Mouse (Mus musculus) lung, embryonic 16.5 days (tissue): ENCODE results near the gene Cuedc1. TPM values are rescaled to one million over a fixed set of nuclear protein-coding genes. Genes with fewer than 3 reads are reported as not detected.
"Not testable (repeated sequence)": the region's sequence is repeated elsewhere in the genome, so short reads cannot be mapped to it uniquely, and the experiment has no call there.

Experiments
- ATAC-seq: fragments of 200-750 bp; cut with Nextera tagmentation; 2 replicates; pipeline ENCODE4 v1.8.0; 2017; ENCODE audit warnings: low read depth, mild to moderate bottlenecking, moderate library complexity
- H3K27ac ChIP-seq: fragments of 300-500 bp; sonication (generic); 2 replicates; pipeline ENCODE4 v1.5.1; 2014; ENCODE audit warnings: mild to moderate bottlenecking, control low read depth, low read length
- H3K27me3 ChIP-seq: fragments of 300-500 bp; sonication (generic); 2 replicates; pipeline ENCODE4 v1.6.1; 2014; ENCODE audit warnings: low read depth, low read length, mixed read lengths; ENCODE audit not compliant: control insufficient read depth, insufficient read depth
- H3K36me3 ChIP-seq: fragments of 300-500 bp; sonication (generic); 2 replicates; pipeline ENCODE4 v1.6.1; 2014; ENCODE audit warnings: low read length; ENCODE audit not compliant: control insufficient read depth, insufficient read depth
- H3K4me1 ChIP-seq: fragments of 300-500 bp; sonication (generic); replicated peaks from 2 replicates; pipeline ENCODE4 v1.6.1; 2014; ENCODE audit warnings: low read length, mixed read lengths; ENCODE audit not compliant: control insufficient read depth, insufficient read depth
- H3K4me2 ChIP-seq: fragments of 300-500 bp; sonication (generic); 2 replicates; pipeline ENCODE4 v1.6.1; 2014; ENCODE audit warnings: low read depth, low read length, control low read depth
- H3K4me3 ChIP-seq: fragments of 300-500 bp; sonication (generic); 2 replicates; pipeline ENCODE4 v1.5.1; 2014; ENCODE audit warnings: mild to moderate bottlenecking, low read length, control low read depth
- H3K9ac ChIP-seq: fragments of 300-500 bp; sonication (generic); 2 replicates; pipeline ENCODE4 v1.6.1; 2014; ENCODE audit warnings: low read length, control low read depth
- H3K9me3 ChIP-seq: fragments of 300-500 bp; sonication (generic); 2 replicates; pipeline ENCODE4 v1.6.1; 2016; ENCODE audit warnings: low read length; ENCODE audit not compliant: control insufficient read depth
- WGBS: fragments of 180-500 bp; shearing (Covaris S2); extraction: QIAGEN DNeasy Blood & Tissue Kit; methylation state at CpG from one replicate; pipeline ENCODE4 v1.1.7; 2014; 5-methylcytosine and 5-hydroxymethylcytosine counted together
- polyA plus RNA-seq: library from polyadenylated mRNA; unstranded; fragments of >200 nt; fragmentation: Nextera tagmentation; extraction: Ambion mirVana; gene quantifications from 2 replicates; pipeline ENCODE4 v1.2.1, GENCODE M21; 2015

Gene Cuedc1
- polyA plus RNA-seq, 1 experiment from 2014 or later = 11.8 TPM

DNA sequence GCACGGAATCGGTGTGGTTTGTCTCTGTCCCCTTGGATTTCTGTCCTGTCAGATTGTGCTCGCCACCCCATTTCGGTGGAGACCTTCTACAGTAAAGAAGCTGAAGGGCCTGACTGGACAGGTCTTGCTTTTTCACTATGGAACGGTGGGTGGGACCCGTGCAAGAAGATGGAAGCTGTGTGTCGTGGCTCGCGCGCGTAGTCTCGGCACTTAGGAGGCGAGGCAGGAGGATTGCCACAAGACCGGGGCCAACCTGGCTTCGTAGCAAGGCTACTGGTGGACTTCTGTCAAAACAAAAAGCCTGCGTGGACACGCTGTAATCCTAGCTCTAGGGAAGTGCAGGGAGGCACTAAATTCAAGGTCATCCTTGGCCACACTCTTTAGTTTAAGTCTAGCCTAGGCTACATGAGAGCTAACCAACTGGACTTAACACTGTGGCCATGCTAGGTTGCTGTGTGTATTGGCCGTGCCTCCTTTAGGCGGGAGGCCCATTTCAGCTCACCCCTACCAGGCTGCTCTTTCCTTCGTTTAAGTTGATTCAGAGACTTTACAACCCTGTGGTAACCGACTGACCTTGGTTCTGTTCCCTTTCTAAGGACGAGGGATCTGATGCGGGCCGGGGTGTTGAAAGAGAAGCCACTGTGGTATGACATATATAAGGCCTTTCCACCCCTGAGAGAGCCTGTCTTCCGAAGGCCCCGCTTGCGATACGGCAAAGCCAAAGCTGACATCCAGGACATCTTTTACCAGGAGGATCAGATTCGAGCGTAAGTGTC is 106.9 kb downstream of the Cuedc1 start:
- peak overlapping the region; percentile 84 for H3K9ac ChIP-seq
- peak; percentile 14; the same call in 1 of the 2 replicates for ATAC-seq
- peak overlapping the region; percentile 55; the same call in 1 of the 2 replicates for H3K27ac ChIP-seq
- peaks cover 12% of the 10 kb centered on the region for H3K4me1 ChIP-seq
- H3K27me3 ChIP-seq = no peaks in the 10 kb centered on the region
- no peaks in the 10 kb centered on the region for H3K9me3 ChIP-seq
- WGBS = 29% methylated on average over 30 of the region's 30 CpGs
- H3K4me3 ChIP-seq = peak overlapping the region; percentile 86
- H3K36me3 ChIP-seq = peaks cover 3% of the 10 kb centered on the region; the same call in 1 of the 2 replicates
- H3K4me2 ChIP-seq = peak overlapping the region; percentile 75

DNA sequence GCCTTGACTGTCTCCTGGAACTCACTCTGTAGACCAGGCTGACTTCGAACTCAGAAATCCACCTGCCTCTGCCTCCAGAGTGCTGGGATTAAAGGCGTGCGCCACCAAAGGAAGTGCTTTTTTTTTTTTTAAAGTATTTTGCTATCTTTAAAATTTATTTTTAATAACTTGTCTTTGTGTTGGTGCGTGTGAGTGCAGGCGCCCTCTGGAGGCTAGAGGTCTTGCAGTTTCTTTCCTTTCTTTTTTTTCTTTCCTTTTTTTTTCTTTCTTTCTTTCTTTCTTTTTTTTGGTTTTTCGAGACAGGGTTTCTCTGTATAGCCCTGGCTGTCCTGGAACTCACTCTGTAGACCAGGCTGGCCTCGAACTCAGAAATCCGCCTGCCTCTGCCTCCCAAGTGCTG is 108.7 kb downstream of the Cuedc1 start:
- not testable (repeated sequence) for H3K9ac ChIP-seq, H3K4me3 ChIP-seq, H3K27me3 ChIP-seq, H3K27ac ChIP-seq, ATAC-seq, H3K9me3 ChIP-seq, H3K4me2 ChIP-seq
- peaks cover 18% of the 10 kb centered on the region; the same call in 1 of the 2 replicates for H3K36me3 ChIP-seq
- H3K4me1 ChIP-seq = peaks cover 12% of the 10 kb centered on the region
- WGBS = 76% methylated on average over 8 of the region's 8 CpGs

DNA sequence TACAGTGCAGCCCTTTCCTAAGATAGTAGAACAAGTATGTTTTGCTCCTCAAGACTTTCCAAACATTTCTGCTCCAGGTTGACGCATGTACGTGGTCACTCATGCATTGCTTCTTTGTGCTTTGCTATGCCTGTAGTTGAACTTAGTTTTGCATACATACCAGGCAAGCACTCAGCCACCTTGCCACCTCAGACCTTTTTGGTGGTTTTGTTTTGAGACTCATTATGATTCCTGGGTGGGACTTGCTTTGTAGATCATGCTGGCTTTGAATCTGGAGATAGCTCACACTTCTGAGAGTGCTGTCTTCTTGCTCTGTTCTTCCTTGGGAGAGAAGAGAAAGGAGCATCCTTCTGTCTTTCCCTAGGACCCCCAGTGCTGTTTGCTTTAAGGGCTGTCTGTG is 109.8 kb downstream of the Cuedc1 start:
- H3K9ac ChIP-seq = no peak overlapping the region
- no peak overlapping the region for H3K4me3 ChIP-seq
- 98% methylated on average over 2 of the region's 2 CpGs for WGBS
- ATAC-seq = no peak
- no peak overlapping the region for H3K27ac ChIP-seq
- peaks cover 12% of the 10 kb centered on the region for H3K4me1 ChIP-seq
- no peaks in the 10 kb centered on the region for H3K9me3 ChIP-seq
- H3K4me2 ChIP-seq = no peak overlapping the region
- H3K27me3 ChIP-seq = no peaks in the 10 kb centered on the region
- H3K36me3 ChIP-seq = peaks cover 19% of the 10 kb centered on the region; the same call in 1 of the 2 replicates

DNA sequence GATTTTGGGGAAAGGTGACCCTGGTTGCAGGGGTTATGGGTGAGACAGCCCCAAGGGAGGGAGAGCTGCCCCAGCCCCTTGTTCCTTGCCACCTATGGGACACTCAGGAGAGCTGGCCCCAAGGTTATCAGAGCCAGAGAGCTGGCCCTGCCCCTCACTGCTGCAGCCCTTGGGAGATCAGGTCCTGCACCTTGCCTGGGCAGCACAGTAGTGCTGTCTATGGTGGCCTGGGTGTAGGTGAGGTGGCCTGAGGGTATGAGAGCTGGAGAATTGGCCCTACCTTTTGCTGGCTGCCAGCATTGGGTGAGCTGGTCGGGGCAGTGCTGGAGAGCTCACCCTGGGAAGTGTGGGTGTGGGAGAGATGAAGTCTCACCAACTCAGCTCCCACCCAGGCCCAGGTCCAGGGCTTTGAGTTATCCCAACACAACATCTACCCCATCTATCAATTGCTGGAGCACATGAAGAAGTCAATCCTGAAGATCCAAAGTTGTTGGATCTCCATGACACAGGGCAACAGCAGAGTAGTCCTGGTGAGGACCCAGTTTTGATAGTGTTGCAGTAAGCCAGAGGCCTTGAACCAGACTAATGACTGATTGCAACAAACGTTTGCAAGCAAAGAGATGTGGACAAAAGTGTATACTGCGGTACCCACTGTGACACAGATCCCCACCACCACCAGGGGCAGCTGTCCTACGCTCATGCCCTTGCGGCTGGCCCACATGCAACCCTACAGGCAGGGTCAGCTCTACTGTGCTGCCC is 114.1 kb downstream of the Cuedc1 start:
- Histone ChIP-seq H3K9ac (no peak overlapping the region), H3K27me3 (no peaks in the 10 kb centered on the region), H3K36me3 (peaks cover 19% of the 10 kb centered on the region; the same call in 1 of the 2 replicates), H3K27ac (no peak overlapping the region), H3K4me2 (no peak overlapping the region), H3K4me1 (peaks cover 17% of the 10 kb centered on the region; the same call in 1 of the 2 replicates), H3K9me3 (no peaks in the 10 kb centered on the region), H3K4me3 (no peak overlapping the region)
- WGBS = 80% methylated on average over 5 of the region's 5 CpGs
- no peak for ATAC-seq

DNA sequence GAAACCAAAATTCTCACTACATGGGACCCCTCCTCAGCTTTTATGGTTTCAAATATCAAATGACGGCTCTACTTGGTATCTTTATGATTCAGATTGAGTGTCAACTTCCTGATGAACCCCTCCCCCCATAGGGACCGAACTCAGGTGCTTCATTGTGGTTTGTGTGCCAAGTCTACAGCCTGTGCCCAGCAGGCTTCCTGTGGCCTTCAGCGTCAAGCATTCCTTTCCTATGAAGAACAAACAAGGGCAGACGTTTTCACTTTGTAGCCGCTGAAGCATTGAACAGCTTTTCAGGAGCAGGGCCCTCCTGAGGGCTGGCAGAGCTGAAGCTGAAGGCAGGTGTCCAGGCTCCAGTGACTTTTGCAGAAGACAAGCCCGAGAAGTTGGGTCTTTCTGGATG is 115.9 kb downstream of the Cuedc1 start:
- Histone ChIP-seq H3K4me2 (peak overlapping the region; percentile 42), H3K9ac (peak overlapping the region; percentile 37; the same call in 1 of the 2 replicates), H3K27ac (peak overlapping the region; percentile 61), H3K9me3 (no peaks in the 10 kb centered on the region), H3K4me1 (peaks cover 17% of the 10 kb centered on the region; the same call in 1 of the 2 replicates), H3K36me3 (peaks cover 17% of the 10 kb centered on the region; the same call in 1 of the 2 replicates), H3K27me3 (no peaks in the 10 kb centered on the region), H3K4me3 (no peak overlapping the region)
- 31% methylated on average over 6 of the region's 6 CpGs for WGBS
- peak; percentile 67 for ATAC-seq

DNA sequence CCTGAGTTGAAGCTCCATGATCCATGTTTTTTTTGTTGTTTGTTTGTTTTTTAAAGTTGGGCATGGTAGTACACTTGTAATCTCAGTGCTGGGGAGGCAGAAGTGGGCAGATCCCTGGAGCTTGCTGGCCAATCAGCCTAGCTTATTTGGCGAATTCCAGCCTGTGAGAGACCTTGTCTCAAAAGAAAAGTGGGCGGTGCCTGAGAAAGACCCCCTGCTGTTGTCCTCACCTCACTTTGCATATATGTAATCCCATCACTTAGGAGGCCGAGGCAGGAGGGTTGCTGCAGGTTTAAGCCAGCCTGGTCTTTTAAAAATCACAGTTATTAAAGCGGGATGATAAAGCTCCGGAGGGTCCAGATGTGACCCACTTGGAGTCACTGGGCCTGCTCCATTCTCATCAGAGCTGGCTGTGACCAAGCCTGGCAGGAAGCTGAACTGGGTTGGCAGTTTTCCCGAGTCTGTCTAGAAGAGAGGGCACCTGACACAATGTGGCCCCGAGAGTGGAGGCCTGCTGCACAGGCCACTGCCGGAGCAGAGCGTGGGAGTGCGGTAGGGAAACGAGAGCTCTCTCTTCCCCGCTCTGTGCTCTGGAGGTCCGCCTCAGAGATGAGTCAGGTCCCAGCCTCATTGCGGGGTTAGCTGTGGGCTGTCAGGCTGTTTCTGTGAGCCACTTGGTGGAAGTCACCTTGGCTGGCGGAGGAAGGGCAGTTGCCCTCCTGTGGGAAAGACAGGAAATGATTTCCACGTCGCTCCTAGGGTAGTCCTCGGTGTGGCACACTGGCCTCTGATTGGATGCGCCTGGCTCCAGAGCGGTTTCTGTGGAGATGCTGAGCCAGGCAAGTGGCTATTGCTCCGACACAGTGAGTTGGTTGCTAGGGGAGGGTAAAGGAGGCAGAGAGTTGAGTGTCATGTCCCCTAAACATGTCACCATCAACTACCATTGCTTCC is 117.3 kb downstream of the Cuedc1 start:
- H3K9ac ChIP-seq = peak overlapping the region; percentile 27; the same call in 1 of the 2 replicates
- WGBS = 51% methylated on average over 21 of the region's 21 CpGs
- H3K27ac ChIP-seq = peak overlapping the region; percentile 30; the same call in 1 of the 2 replicates

DNA sequence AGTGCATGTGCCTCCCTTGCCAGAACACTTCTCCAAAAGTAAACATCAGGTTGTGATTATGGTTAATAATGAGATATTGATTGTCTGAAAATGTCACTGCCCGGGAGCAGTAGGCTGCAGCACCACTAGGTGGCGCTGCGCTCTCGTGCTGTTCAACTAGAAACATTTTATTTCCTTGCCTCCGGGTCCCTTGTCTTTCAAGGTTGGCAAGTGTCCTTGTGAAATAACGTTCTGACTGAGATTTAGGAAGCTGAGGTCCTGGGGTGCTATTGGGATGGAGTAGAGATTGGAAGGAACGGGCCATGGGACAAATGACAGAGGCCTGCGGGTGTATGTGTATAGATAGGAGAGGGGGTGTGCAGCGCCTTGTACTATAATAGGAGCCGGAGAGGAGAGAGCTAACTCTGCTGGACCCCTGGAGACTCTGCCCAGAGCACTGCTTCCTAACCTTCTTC is 118.4 kb downstream of the Cuedc1 start:
- H3K27ac ChIP-seq = no peak overlapping the region
- peaks cover 3% of the 10 kb centered on the region; the same call in 1 of the 2 replicates for H3K36me3 ChIP-seq
- no peak overlapping the region for H3K9ac ChIP-seq
- ATAC-seq = no peak
- peaks cover 17% of the 10 kb centered on the region; the same call in 1 of the 2 replicates for H3K4me1 ChIP-seq
- H3K4me3 ChIP-seq = no peak overlapping the region
- H3K9me3 ChIP-seq = no peaks in the 10 kb centered on the region
- H3K27me3 ChIP-seq = no peaks in the 10 kb centered on the region
- WGBS = 22% methylated on average over 10 of the region's 10 CpGs
- H3K4me2 ChIP-seq = peak overlapping the region; percentile 25; the same call in 1 of the 2 replicates

More for the DNA sequence above, 117.3 kb downstream of the Cuedc1 start:
- Histone ChIP-seq H3K4me1 (peaks cover 17% of the 10 kb centered on the region; the same call in 1 of the 2 replicates), H3K4me3 (no peak overlapping the region), H3K27me3 (no peaks in the 10 kb centered on the region), H3K4me2 (no peak overlapping the region), H3K9me3 (no peaks in the 10 kb centered on the region), H3K36me3 (peaks cover 12% of the 10 kb centered on the region; the same call in 1 of the 2 replicates)
- peak; percentile 36; the same call in 1 of the 2 replicates for ATAC-seq

DNA sequence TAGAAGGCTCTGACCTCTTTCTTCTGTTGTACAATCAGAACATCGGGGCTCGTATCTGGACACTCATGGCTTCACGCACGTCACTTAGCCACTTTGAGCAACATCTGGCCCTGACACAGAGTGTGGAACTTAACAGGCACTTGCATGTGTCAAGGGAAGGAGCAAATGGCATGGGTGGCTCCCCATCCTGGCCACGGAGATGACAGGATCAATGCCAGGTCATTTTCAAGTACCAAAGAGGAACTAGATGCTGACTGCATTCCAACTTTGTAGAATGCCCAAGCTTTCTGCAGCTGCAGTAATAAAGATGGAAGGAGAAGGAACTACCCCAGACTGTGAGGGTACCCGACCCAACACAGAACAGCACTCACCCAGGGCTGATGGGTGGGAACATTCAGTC is 120.3 kb downstream of the Cuedc1 start:
- 65% methylated on average over 6 of the region's 6 CpGs for WGBS
- ATAC-seq = no peak
- H3K4me2 ChIP-seq = no peak overlapping the region

More for the DNA sequence above, 120.3 kb downstream of the Cuedc1 start:
- peaks cover 17% of the 10 kb centered on the region; the same call in 1 of the 2 replicates for H3K4me1 ChIP-seq
- no peaks in the 10 kb centered on the region for H3K27me3 ChIP-seq
- H3K36me3 ChIP-seq = no peaks in the 10 kb centered on the region
- no peak overlapping the region for H3K27ac ChIP-seq
- H3K4me3 ChIP-seq = no peak overlapping the region
- no peaks in the 10 kb centered on the region for H3K9me3 ChIP-seq
- H3K9ac ChIP-seq = no peak overlapping the region
